ENCODE assay signal across 8 mouse cellular contexts in the genomic region with DNA sequence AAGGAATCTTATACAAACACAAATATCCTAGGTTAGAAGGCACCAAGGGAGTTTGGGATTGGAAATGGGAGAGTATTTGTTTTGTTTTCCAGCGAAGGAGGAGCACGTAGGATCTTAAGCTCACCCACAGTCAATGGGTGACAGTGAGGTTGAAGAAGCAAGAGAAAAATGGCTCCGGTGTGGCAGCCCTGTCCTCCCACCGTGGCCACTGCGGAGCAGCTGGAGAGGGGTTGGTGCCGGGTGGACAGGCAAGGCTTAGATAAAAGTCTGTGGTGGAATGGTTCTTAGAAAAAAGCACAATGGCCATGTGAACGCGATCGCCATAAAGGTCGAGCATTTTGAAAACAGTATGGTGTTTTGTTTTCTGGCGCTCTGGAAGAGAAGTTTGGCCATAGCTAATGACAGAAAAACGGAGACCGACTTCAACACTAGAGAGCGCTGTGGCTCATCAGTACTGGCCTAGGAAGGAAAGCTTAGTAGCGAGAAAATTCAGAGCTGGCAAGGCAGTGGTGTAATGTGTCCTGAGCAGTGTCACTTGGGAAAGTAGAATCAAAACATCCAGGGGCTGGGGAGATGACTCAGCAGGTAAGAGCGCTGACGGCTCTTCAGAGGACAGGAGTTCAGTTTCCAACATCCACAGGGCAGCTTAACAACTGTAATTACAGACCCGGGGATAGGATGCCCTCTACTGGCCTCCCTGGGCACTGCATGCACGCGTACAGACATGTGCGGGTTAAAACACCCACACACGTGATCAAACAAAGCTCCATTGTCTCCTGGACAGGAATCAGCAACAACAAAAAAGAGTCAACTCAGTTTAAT. TPM values are rescaled to one million over a fixed set of nuclear protein-coding genes. Genes with fewer than 3 reads are reported as not detected.
A peak's percentile ranks its signal among the peaks of the same experiment; 100 is the strongest.
DNase-seq lines count a peak whose midpoint lies in the region; ATAC-seq and TF ChIP-seq lines count a peak whose summit lies in the region.

No protein-coding gene starts in this region.

- peak; percentile 98 for DNase-seq in 3T3-L1 (ENCODE audit: low read depth, low spot score)
- peak; percentile 79 to 82 for DNase-seq in adrenal gland, postnatal 36 days
- DNase-seq in embryonic facial prominence, embryonic 14.5 days (ENCODE audit: low spot score), result peak; percentile 73
- DNase-seq in heart, adult 2 months, result peak; percentile 54 to 75
- DNase-seq in kidney, adult 8-10 months, result peak; percentile 66 to 83
- peak; percentile 72 to 84 for DNase-seq in spleen, postnatal 10 days (ENCODE audit: low spot score in 2 of 2)

- 19% methylated on average over 22 of the region's 22 CpGs for WGBS in embryonic facial prominence, embryonic 14.5 days
- WGBS in heart, adult 2 months, result 17% methylated on average over 22 of the region's 22 CpGs
- 20% methylated on average over 22 of the region's 22 CpGs for WGBS in limb, embryonic 13.5 days
- WGBS in midbrain, embryonic 16.5 days, result 20% methylated on average over 22 of the region's 22 CpGs

- H3K79me2 ChIP-seq in heart, adult 2 months (replicated peaks; ENCODE audit: control insufficient read depth, insufficient read depth, low read length), result no peaks in the 10 kb centered on the region

- TF ChIP-seq POLR2A in heart, adult 2 months (IDR thresholded peaks at IDR 0.05; ENCODE audit: insufficient read depth, low read depth, low read length), result no peak

- TF ChIP-seq EP300 in heart, adult 2 months (IDR thresholded peaks at IDR 0.05; ENCODE audit: insufficient read depth, low read depth, low read length), result 0 out of 2 replicates have a peak, but pooled peaks have one; percentile 29

- H3K9me3 ChIP-seq in embryonic facial prominence, embryonic 14.5 days (ENCODE audit: control insufficient read depth, low read length), result no peaks in the 10 kb centered on the region
- no peaks in the 10 kb centered on the region for H3K9me3 ChIP-seq in limb, embryonic 13.5 days
- H3K9me3 ChIP-seq in midbrain, embryonic 16.5 days (replicated peaks; ENCODE audit: control insufficient read depth, low read length, poor library complexity, severe bottlenecking), result no peaks in the 10 kb centered on the region

- H3K4me3 ChIP-seq in embryonic facial prominence, embryonic 14.5 days (ENCODE audit: low read depth, low read length), result peak overlapping the region; percentile 16; the same call in 1 of the 2 replicates
- peak overlapping the region; percentile 30; the same call in 1 of the 2 replicates for H3K4me3 ChIP-seq in heart, adult 2 months
- H3K4me3 ChIP-seq in limb, embryonic 13.5 days, result peak overlapping the region; percentile 25
- H3K4me3 ChIP-seq in midbrain, embryonic 16.5 days (ENCODE audit: low read depth, low read length), result no peak overlapping the region

- no peaks in the 10 kb centered on the region for H3K27me3 ChIP-seq in embryonic facial prominence, embryonic 14.5 days (replicated peaks; ENCODE audit: control insufficient read depth, insufficient read depth, low read length)
- 0 out of 2 replicates have a peak, but pooled peaks cover 1% of the 10 kb centered on the region for H3K27me3 ChIP-seq in heart, adult 2 months (ENCODE audit: control insufficient read depth, insufficient read depth, low read length)
- 0 out of 2 replicates have a peak, but pooled peaks cover 4% of the 10 kb centered on the region for H3K27me3 ChIP-seq in limb, embryonic 13.5 days
- H3K27me3 ChIP-seq in midbrain, embryonic 16.5 days (ENCODE audit: control insufficient read depth, insufficient read depth, low read depth, low read length), result no peaks in the 10 kb centered on the region

- peak; percentile 85 for TF ChIP-seq CTCF in heart, adult 2 months (IDR thresholded peaks at IDR 0.05)

- intact Hi-C loops in heart, adult 2 months (cut with DNase I), result loop anchor here (2.0 kb wide), 1 partner anchor 353 kb away; no protein-coding TSS in a partner anchor

- H3K9ac ChIP-seq in embryonic facial prominence, embryonic 14.5 days (ENCODE audit: low read depth, low read length), result no peak overlapping the region
- 0 out of 2 replicates have a peak overlapping the region, but pooled peaks have one; percentile 4 for H3K9ac ChIP-seq in heart, adult 2 months (ENCODE audit: low read depth, low read length)
- H3K9ac ChIP-seq in limb, embryonic 13.5 days, result no peak overlapping the region
- no peak overlapping the region for H3K9ac ChIP-seq in midbrain, embryonic 16.5 days (ENCODE audit: low read depth, low read length)

- no peaks in the 10 kb centered on the region for H3K36me3 ChIP-seq in embryonic facial prominence, embryonic 14.5 days (ENCODE audit: control insufficient read depth, insufficient read depth, low read length)
- H3K36me3 ChIP-seq in heart, adult 2 months (ENCODE audit: control insufficient read depth, insufficient read depth, low read length), result no peaks in the 10 kb centered on the region
- H3K36me3 ChIP-seq in limb, embryonic 13.5 days, result no peaks in the 10 kb centered on the region
- no peaks in the 10 kb centered on the region for H3K36me3 ChIP-seq in midbrain, embryonic 16.5 days (ENCODE audit: control insufficient read depth, insufficient read depth, low read length)

- peak overlapping the region; percentile 49 for H3K4me2 ChIP-seq in embryonic facial prominence, embryonic 14.5 days (ENCODE audit: low read depth, low read length)
- peak overlapping the region; percentile 53 for H3K4me2 ChIP-seq in limb, embryonic 13.5 days (replicated peaks)
- peak overlapping the region; percentile 45 for H3K4me2 ChIP-seq in midbrain, embryonic 16.5 days (ENCODE audit: low read length)

- no peaks in the 10 kb centered on the region for H3K4me1 ChIP-seq in embryonic facial prominence, embryonic 14.5 days (ENCODE audit: control insufficient read depth, insufficient read depth, low read length)
- H3K4me1 ChIP-seq in heart, adult 2 months (ENCODE audit: control insufficient read depth, insufficient read depth, low read length), result no peaks in the 10 kb centered on the region
- peaks cover 6% of the 10 kb centered on the region; the same call in 1 of the 2 replicates for H3K4me1 ChIP-seq in limb, embryonic 13.5 days
- H3K4me1 ChIP-seq in midbrain, embryonic 16.5 days (ENCODE audit: control insufficient read depth, insufficient read depth, low read length), result no peaks in the 10 kb centered on the region; the same call in 1 of the 2 replicates

- no peak overlapping the region for H3K27ac ChIP-seq in embryonic facial prominence, embryonic 14.5 days (replicated peaks; ENCODE audit: low read depth, low read length)
- H3K27ac ChIP-seq in heart, adult 2 months, result no peak overlapping the region
- H3K27ac ChIP-seq in limb, embryonic 13.5 days, result no peak overlapping the region
- no peak overlapping the region for H3K27ac ChIP-seq in midbrain, embryonic 16.5 days (ENCODE audit: low read length)

- peak; percentile 86 for ATAC-seq in embryonic facial prominence, embryonic 14.5 days (ENCODE audit: low read depth)
- peak; percentile 75 for ATAC-seq in limb, embryonic 13.5 days (ENCODE audit: low FRiP score, low read depth)
- ATAC-seq in midbrain, embryonic 16.5 days, result peak; percentile 78

RNA-seq across cellular contexts. Expression of a gene that starts 14.8 kb away (rescaled TPM):
- total RNA-seq in adrenal gland, postnatal 36 days (2021), result under 1 TPM in 1 of 2 experiments, not detected in 1; 0.59 TPM
- 2.5 and 5.0 TPM in 2 replicates for polyA plus RNA-seq in embryonic facial prominence, embryonic 14.5 days (2014; fragmentation: Nextera tagmentation; extraction: Ambion mirVana)
- total RNA-seq in heart, adult 2 months (2021), result not detected
- polyA plus RNA-seq in heart, adult 2 months (2012; rRNA removed), result 0.37 TPM in 1 of 2 replicates, not detected in the other
- polyA plus RNA-seq in limb, embryonic 13.5 days (2015; fragmentation: Nextera tagmentation; extraction: Ambion mirVana), result 0.31 TPM in 2 replicates
- polyA plus RNA-seq in midbrain, embryonic 16.5 days (2015; fragmentation: Nextera tagmentation; extraction: Ambion mirVana), result 2.7 and 3.0 TPM in 2 replicates

RNA-seq across cellular contexts. Expression of a gene that starts 49.6 kb away (rescaled TPM):
- 10 to 100 TPM; 14.1 to 16.1 TPM for total RNA-seq in adrenal gland, postnatal 36 days (2021)
- polyA plus RNA-seq in embryonic facial prominence, embryonic 14.5 days (2014; fragmentation: Nextera tagmentation; extraction: Ambion mirVana), result 46.3 and 59.2 TPM in 2 replicates
- 1 to 10 TPM; 7.0 to 9.8 TPM for total RNA-seq in heart, adult 2 months (2021)
- polyA plus RNA-seq in heart, adult 2 months (2012; rRNA removed), result 4.5 and 8.1 TPM in 2 replicates
- polyA plus RNA-seq in limb, embryonic 13.5 days (2015; fragmentation: Nextera tagmentation; extraction: Ambion mirVana), result 68.5 and 68.8 TPM in 2 replicates
- 46.6 and 51.6 TPM in 2 replicates for polyA plus RNA-seq in midbrain, embryonic 16.5 days (2015; fragmentation: Nextera tagmentation; extraction: Ambion mirVana)
